Mouse (Mus musculus): Measurements from ENCODE around the gene Xcr1. TPM values are rescaled to one million over a fixed set of nuclear protein-coding genes. Genes with fewer than 3 reads are reported as not detected.

Xcr1 gene
- polyA plus RNA-seq, 1 experiment from 2014 or later, result 0.03 TPM

DNA sequence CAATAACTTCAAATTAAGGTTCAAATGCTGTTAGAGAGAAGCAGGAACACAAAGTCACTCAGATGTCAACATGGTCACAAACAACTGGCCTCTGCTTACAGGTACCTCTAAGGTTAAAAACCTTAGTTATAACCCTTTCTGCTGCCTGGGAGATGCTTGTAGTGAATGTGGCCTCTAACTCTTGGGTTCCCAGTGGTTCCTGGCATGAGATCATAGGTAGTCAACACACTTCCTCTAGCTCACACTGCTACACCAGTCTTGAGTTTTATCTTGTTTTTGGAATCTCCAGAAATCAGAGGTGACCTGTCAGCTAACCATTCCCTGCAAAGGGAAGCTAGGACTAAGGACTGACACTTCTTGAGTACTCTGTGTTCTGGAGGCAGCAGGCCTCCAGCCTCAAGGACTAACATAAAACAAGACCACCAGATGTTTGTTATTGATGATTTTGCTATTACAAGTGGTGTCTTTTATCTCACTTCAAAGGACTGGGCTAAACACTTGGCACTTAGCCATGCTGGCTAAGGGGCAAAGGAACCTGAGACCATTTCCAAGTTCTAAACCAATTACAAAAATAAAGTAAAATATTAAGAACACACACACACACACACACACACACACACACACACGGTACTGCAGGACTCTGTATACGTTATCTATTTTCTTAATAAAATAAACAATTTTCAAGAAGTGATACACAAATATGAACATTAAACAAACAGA lies 11.7 kb downstream of the Xcr1 start:
- peaks cover 4% of the 10 kb centered on the region for H3K4me1 ChIP-seq
- ATAC-seq (ENCODE audit: insufficient number of reproducible peaks, low FRiP score, low TSS enrichment, low read depth), result no peak
- 0 out of 2 replicates have a peak overlapping the region, but pooled peaks have one; percentile 78 for H3K9ac ChIP-seq
- no peak overlapping the region; the same call in 1 of the 2 replicates for H3K27ac ChIP-seq
- WGBS, result 40% methylated on average over 2 of the region's 2 CpGs
- H3K4me3 ChIP-seq, result peak overlapping the region; percentile 81; the same call in 1 of the 2 replicates
- H3K27me3 ChIP-seq, result no peaks in the 10 kb centered on the region
- H3K36me3 ChIP-seq, result no peaks in the 10 kb centered on the region
- peak overlapping the region; percentile 75; the same call in 1 of the 2 replicates for H3K4me2 ChIP-seq
- H3K9me3 ChIP-seq, result no peaks in the 10 kb centered on the region

DNA sequence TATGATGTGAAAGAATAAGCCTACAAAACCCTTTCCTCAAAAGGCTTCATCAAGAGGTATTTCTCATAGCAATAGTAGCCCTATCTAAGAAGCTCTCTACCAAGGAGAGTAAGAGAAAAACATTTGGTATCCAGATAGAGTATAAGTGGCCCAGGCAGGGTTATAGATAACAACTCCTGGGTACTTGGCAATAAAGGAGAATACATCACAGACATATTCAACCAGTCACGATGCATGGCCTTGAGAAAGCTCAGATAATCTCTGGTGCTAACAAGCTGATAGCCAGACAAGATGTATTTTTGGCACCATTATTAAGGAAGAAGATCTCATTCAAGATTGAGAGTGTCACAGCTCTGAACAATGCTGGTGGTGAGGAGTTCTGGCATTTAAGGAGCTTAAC lies 15.3 kb downstream of the Xcr1 start:
- no peaks in the 10 kb centered on the region for H3K27me3 ChIP-seq
- WGBS, result 95% methylated on average over 1 of the region's 1 CpGs
- peaks cover 10% of the 10 kb centered on the region; the same call in 1 of the 2 replicates for H3K36me3 ChIP-seq
- H3K4me3 ChIP-seq, result no peak overlapping the region
- no peak for ATAC-seq (ENCODE audit: insufficient number of reproducible peaks, low FRiP score, low TSS enrichment, low read depth)
- H3K4me1 ChIP-seq, result peaks cover 4% of the 10 kb centered on the region
- H3K4me2 ChIP-seq, result no peak overlapping the region
- no peak overlapping the region for H3K27ac ChIP-seq
- no peaks in the 10 kb centered on the region for H3K9me3 ChIP-seq
- H3K9ac ChIP-seq, result no peak overlapping the region

DNA sequence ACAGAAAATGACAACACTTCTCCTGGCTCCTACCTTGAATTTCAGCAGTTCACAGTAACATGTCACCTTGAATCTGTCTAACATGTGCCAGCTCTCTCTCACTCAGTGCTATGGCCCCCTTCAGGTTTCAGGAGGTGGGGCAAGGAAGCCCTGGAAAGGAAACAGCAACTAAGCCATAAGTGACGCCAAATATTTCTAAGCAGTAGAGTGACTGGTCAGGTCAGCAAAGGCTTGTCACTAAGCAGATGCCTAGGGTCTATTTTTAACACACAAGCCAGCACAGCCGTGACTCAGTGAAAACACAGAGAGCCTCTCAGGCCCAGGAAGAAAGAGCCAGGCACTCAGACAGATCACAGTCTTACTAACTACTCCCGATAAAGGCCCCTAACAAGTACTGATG lies 16.7 kb downstream of the Xcr1 start:
- no peak for ATAC-seq (ENCODE audit: insufficient number of reproducible peaks, low FRiP score, low TSS enrichment, low read depth)
- H3K9ac ChIP-seq, result no peak overlapping the region
- no peak overlapping the region for H3K27ac ChIP-seq
- H3K4me2 ChIP-seq, result no peak overlapping the region
- 49% methylated on average over 3 of the region's 3 CpGs for WGBS
- no peak overlapping the region for H3K4me3 ChIP-seq
- H3K9me3 ChIP-seq, result no peaks in the 10 kb centered on the region
- peaks cover 17% of the 10 kb centered on the region for H3K36me3 ChIP-seq
- H3K4me1 ChIP-seq, result no peaks in the 10 kb centered on the region
- no peaks in the 10 kb centered on the region for H3K27me3 ChIP-seq

DNA sequence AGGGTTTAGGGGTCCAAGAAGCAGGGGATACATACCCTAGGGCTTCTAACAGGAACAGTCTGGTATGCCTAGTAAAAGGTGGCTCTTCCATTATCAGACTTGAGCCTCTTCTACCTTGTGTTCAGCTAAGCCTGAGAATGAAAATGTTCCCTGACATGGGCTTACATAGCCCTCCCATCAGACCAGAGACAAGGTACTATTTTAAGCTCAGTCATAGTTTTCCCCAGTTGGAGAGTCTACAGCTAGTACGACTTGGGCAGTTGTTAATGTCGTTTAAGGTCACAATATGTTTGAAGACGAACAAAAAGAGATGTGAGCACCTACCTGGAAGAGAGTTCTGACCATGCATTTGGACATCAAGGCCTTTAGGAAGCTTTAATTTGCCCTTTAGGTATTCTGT lies 17.4 kb downstream of the Xcr1 start:
- Histone ChIP-seq H3K4me3 (no peak overlapping the region), H3K4me2 (no peak overlapping the region), H3K36me3 (peaks cover 19% of the 10 kb centered on the region), H3K4me1 (no peaks in the 10 kb centered on the region), H3K27me3 (no peaks in the 10 kb centered on the region), H3K9ac (no peak overlapping the region), H3K27ac (no peak overlapping the region), H3K9me3 (no peaks in the 10 kb centered on the region)
- 90% methylated on average over 3 of the region's 3 CpGs for WGBS
- ATAC-seq (ENCODE audit: insufficient number of reproducible peaks, low FRiP score, low TSS enrichment, low read depth), result no peak

DNA sequence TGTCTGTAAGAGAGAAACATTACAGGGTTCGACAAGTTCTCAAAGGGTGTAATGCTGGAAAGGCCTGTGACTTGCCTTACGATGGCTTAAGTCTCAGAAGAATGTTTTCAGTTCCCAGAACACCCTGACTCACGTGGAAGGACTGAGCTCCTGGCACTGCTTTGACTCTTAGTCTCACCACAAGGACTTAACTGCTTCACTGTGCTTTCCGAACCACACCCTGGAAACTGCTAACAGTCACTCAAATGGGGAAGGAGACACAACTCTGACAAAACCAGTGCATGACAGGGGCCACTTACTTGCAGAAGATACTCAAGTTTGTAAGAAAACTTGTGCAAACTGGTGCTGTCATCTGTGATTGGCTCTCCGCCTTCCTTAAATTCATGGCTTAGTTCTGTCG lies 21.6 kb downstream of the Xcr1 start:
- peaks cover 52% of the 10 kb centered on the region for H3K36me3 ChIP-seq
- ATAC-seq (ENCODE audit: insufficient number of reproducible peaks, low FRiP score, low TSS enrichment, low read depth), result no peak
- H3K4me3 ChIP-seq, result no peak overlapping the region
- no peaks in the 10 kb centered on the region for H3K27me3 ChIP-seq
- H3K4me1 ChIP-seq, result no peaks in the 10 kb centered on the region
- no peak overlapping the region for H3K9ac ChIP-seq
- no peak overlapping the region for H3K4me2 ChIP-seq
- H3K27ac ChIP-seq, result no peak overlapping the region
- H3K9me3 ChIP-seq, result no peaks in the 10 kb centered on the region
- WGBS, result 88% methylated on average over 6 of the region's 6 CpGs

DNA sequence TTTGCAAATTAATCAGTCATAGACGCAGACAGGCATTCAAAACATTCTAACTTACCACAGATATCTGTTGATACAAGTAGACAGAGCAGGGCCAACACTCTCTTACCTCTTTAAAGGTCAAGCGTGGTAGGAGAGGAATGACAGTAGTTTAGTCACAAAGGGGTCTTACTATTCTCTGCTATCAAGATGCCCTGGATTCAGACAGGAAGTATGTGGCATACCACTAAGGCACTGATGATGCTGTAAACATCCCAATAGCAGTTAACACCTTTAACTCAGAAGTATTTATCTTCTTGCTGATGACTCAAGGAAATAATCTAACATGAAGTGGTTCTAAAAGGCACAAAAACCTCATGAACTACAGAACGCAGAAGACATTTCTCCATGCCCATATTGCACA lies 26.0 kb downstream of the Xcr1 start:
- H3K9me3 ChIP-seq, result no peaks in the 10 kb centered on the region
- H3K36me3 ChIP-seq, result peaks cover 69% of the 10 kb centered on the region
- no peak overlapping the region for H3K27ac ChIP-seq
- H3K4me1 ChIP-seq, result no peaks in the 10 kb centered on the region
- WGBS, result 87% methylated on average over 3 of the region's 3 CpGs
- no peak overlapping the region for H3K4me3 ChIP-seq
- no peak for ATAC-seq (ENCODE audit: insufficient number of reproducible peaks, low FRiP score, low TSS enrichment, low read depth)
- no peaks in the 10 kb centered on the region for H3K27me3 ChIP-seq
- H3K9ac ChIP-seq, result no peak overlapping the region
- no peak overlapping the region for H3K4me2 ChIP-seq

DNA sequence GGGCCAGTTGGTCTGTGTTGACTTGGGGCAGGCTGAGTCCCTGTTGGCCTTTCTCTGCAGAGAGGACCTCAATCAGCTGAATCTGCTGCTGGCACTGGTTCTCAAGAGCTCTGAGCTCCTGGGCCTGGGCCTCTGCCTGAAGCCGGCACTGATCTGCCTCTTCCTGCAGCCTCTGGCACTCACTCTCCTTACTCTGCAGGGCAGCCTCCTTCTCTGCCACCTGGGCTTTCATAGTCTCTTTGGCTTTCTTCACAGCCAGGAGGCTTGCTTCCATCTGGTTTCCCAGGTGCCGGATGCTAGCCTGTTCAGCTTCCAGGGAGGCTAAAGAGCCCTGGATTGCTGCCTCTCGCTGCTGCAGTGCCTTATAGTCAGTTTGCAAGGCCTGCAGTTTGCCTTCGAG lies 32.9 kb downstream of the Xcr1 start:
- H3K4me3 ChIP-seq, result no peak overlapping the region
- H3K9ac ChIP-seq, result no peak overlapping the region
- no peak for ATAC-seq (ENCODE audit: insufficient number of reproducible peaks, low FRiP score, low TSS enrichment, low read depth)
- peaks cover 80% of the 10 kb centered on the region for H3K36me3 ChIP-seq
- H3K9me3 ChIP-seq, result no peaks in the 10 kb centered on the region
- H3K4me2 ChIP-seq, result no peak overlapping the region
- no peaks in the 10 kb centered on the region for H3K4me1 ChIP-seq
- H3K27me3 ChIP-seq, result no peaks in the 10 kb centered on the region
- H3K27ac ChIP-seq, result no peak overlapping the region
- 84% methylated on average over 4 of the region's 4 CpGs for WGBS

DNA sequence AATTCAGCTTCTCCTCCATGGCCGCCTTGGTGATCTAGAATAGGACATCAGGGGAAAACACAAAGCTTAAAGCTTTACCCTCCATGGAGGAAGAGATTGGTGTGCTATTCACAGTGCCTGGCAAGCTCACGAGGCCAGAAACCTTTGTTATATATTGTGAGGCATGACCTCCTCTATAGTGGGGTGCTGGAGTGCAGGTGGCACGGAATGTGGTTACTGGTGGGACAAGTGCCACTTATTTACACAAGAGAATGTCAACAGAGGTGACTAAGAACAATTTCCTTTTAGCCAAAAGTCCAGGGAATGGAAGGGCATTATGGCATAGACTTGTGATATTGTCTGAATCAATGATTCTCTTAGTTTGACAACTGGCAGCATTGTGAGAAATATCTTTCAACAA lies 35.2 kb downstream of the Xcr1 start:
- H3K4me3 ChIP-seq, result no peak overlapping the region
- no peak for ATAC-seq (ENCODE audit: insufficient number of reproducible peaks, low FRiP score, low TSS enrichment, low read depth)
- H3K4me2 ChIP-seq, result no peak overlapping the region
- 90% methylated on average over 3 of the region's 3 CpGs for WGBS
- no peaks in the 10 kb centered on the region for H3K4me1 ChIP-seq
- no peak overlapping the region for H3K27ac ChIP-seq
- H3K9ac ChIP-seq, result no peak overlapping the region
- no peaks in the 10 kb centered on the region for H3K27me3 ChIP-seq
- H3K36me3 ChIP-seq, result peaks cover 94% of the 10 kb centered on the region
- H3K9me3 ChIP-seq, result no peaks in the 10 kb centered on the region

DNA sequence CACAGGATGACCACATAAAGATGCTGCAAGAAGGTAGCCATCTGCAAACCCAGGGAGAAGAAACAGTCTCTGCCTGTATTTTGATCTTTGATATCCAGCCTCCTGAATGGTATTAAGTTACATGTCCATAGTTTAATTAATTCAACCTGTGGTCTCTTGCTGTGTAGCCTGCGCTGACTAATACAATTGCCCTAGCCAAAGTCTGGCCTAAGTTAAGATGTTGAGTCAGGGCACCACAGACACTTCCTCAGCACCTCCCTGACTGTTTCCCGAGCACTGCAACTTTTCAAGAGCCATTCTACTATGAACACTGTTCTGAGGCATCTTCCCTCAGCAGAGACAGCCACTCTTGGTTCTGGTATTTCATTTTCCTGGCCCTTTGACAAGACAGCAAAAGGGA lies 43.2 kb downstream of the Xcr1 start:
- Histone ChIP-seq H3K4me3 (no peak overlapping the region), H3K36me3 (peaks cover 74% of the 10 kb centered on the region), H3K4me2 (no peak overlapping the region), H3K27me3 (no peaks in the 10 kb centered on the region), H3K27ac (no peak overlapping the region), H3K4me1 (no peaks in the 10 kb centered on the region), H3K9ac (no peak overlapping the region), H3K9me3 (no peaks in the 10 kb centered on the region)
- ATAC-seq (ENCODE audit: insufficient number of reproducible peaks, low FRiP score, low TSS enrichment, low read depth), result no peak
- 45% methylated on average over 2 of the region's 2 CpGs for WGBS

DNA sequence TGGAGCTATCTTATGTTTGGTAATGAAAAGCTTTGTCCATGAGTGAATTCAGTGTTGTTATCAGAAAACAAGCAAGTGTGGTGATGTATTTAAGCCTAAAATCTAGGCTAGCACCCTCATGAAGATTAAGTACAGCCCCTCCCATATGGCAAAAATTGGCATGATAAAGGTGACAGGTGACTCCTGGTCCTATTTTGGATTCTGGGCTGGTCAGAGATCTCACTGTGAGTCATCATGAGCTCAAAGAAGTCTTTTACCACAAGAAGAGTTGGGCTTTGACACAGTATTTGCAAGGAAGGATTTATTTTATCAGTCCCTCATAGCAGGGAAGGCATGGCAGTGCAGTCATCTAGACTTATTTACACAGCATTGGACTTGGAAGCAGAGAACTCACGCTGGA lies 45.8 kb downstream of the Xcr1 start:
- Histone ChIP-seq H3K9ac (no peak overlapping the region), H3K27me3 (no peaks in the 10 kb centered on the region), H3K27ac (no peak overlapping the region), H3K4me2 (no peak overlapping the region), H3K4me3 (no peak overlapping the region), H3K36me3 (peaks cover 62% of the 10 kb centered on the region), H3K4me1 (no peaks in the 10 kb centered on the region), H3K9me3 (no peaks in the 10 kb centered on the region)
- WGBS, result 90% methylated on average over 1 of the region's 1 CpGs
- no peak for ATAC-seq (ENCODE audit: insufficient number of reproducible peaks, low FRiP score, low TSS enrichment, low read depth)

DNA sequence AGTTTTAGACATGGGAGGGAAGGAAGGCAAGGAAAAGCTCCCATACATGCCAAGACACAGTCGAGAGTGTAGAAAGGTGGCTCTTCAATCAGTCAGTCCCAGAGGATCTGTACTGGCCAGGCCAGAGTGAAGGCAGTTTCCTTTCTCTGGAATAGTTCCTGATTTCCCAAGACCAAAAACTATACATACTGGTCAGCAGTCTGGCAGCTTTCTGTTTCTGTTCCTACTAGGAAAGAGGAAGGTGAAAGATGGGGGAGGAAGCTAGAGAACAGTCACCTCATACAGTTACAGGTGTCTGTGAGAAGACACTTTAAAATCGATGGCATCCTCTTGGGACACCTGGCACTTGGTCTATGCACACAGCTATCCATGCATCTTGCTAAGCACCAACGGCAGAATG lies 46.4 kb downstream of the Xcr1 start:
- Histone ChIP-seq H3K27ac (no peak overlapping the region), H3K4me1 (no peaks in the 10 kb centered on the region), H3K4me2 (no peak overlapping the region), H3K4me3 (no peak overlapping the region), H3K9ac (no peak overlapping the region), H3K27me3 (no peaks in the 10 kb centered on the region), H3K36me3 (peaks cover 61% of the 10 kb centered on the region), H3K9me3 (no peaks in the 10 kb centered on the region)
- 83% methylated on average over 3 of the region's 3 CpGs for WGBS
- no peak for ATAC-seq (ENCODE audit: insufficient number of reproducible peaks, low FRiP score, low TSS enrichment, low read depth)

DNA sequence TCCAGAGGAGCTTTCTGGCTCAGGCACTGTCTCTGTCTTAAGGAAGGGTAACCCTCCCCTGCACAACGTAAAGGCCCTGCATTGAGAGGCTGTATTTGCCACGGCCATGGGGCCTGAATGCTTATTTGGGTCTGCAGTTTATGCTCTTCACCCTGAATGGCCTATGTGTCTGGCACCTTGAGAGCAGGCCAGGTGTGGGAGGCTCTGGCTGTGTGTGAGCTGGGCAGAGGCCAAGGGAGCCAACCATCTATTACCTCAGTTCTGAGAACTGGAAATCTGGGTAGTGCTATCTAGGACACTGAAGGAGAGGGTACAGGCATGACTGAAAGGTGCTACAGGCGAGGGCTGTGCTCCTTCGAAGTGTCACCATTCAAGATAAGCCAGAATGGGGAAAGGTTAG lies 47.0 kb downstream of the Xcr1 start:
- H3K36me3 ChIP-seq, result peaks cover 64% of the 10 kb centered on the region
- no peak overlapping the region for H3K4me2 ChIP-seq
- ATAC-seq (ENCODE audit: insufficient number of reproducible peaks, low FRiP score, low TSS enrichment, low read depth), result no peak
- no peaks in the 10 kb centered on the region for H3K4me1 ChIP-seq
- no peaks in the 10 kb centered on the region for H3K27me3 ChIP-seq
- no peak overlapping the region for H3K27ac ChIP-seq
- WGBS, result 82% methylated on average over 4 of the region's 4 CpGs
- H3K9me3 ChIP-seq, result no peaks in the 10 kb centered on the region
- no peak overlapping the region for H3K9ac ChIP-seq
- no peak overlapping the region for H3K4me3 ChIP-seq

DNA sequence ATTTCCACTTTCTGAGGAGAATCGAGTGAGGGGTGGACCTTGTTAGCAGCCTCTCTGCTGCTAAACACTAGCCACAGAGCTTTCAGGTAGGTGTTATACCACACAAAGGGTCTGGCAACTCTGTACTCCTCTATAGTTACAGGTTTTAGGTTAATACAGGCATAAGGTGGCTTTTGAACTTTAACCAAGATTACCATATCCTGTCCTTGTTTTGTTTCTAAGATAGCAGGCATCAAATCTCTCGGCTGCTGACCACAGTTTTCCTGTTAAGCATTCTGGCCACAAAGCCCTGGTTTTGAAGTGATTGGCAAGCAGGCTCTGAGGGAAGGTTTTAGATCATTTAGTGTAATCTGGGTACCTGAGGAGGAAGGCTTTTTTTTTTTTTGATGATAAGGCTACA lies 47.5 kb downstream of the Xcr1 start:
- H3K36me3 ChIP-seq, result peaks cover 64% of the 10 kb centered on the region
- no peak overlapping the region for H3K4me2 ChIP-seq
- no peaks in the 10 kb centered on the region for H3K4me1 ChIP-seq
- H3K4me3 ChIP-seq, result no peak overlapping the region
- 56% methylated on average over 2 of the region's 2 CpGs for WGBS
- no peak overlapping the region for H3K27ac ChIP-seq
- H3K9me3 ChIP-seq, result no peaks in the 10 kb centered on the region
- H3K27me3 ChIP-seq, result no peaks in the 10 kb centered on the region
- ATAC-seq (ENCODE audit: insufficient number of reproducible peaks, low FRiP score, low TSS enrichment, low read depth), result no peak
- H3K9ac ChIP-seq, result no peak overlapping the region

All from limb, embryonic 15.5 days (tissue).